Mouse (Mus musculus): Measurements from ENCODE around the gene Wrap73. TPM values are rescaled to one million over a fixed set of nuclear protein-coding genes. Genes with fewer than 3 reads are reported as not detected.

Gene Wrap73
- polyA plus RNA-seq, 1 experiment from 2014 or later = 28.5 TPM

GRCm38 (mm10) chr4:154159002-154159401 lies 16.8 kb downstream of the Wrap73 start:
- peak; percentile 96 for TF ChIP-seq CTCF (IDR thresholded peaks at IDR 0.05; ENCODE audit: low read depth)
- H3K4me3 ChIP-seq (replicated peaks; ENCODE audit: low read depth, low read length) = no peak overlapping the region
- 0 out of 2 replicates have a peak, but pooled peaks have one; percentile 14 for ATAC-seq (replicated peaks; ENCODE audit: low FRiP score, low read depth)
- H3K27ac ChIP-seq = no peak overlapping the region
- H3K27me3 ChIP-seq (ENCODE audit: insufficient read depth, low read length) = no peaks in the 10 kb centered on the region
- H3K9ac ChIP-seq (ENCODE audit: low read depth, low read length) = no peak overlapping the region
- 22% methylated on average over 6 of the region's 6 CpGs for WGBS
- peaks cover 16% of the 10 kb centered on the region for H3K36me3 ChIP-seq (ENCODE audit: insufficient read depth, low read length)
- peak overlapping the region; percentile 86 for H3K4me2 ChIP-seq (ENCODE audit: low read length)
- DNase-seq (ENCODE audit: low spot score) = peak; percentile 86
- H3K9me3 ChIP-seq (replicated peaks; ENCODE audit: low read length) = no peaks in the 10 kb centered on the region
- peaks cover 15% of the 10 kb centered on the region; the same call in 1 of the 2 replicates for H3K4me1 ChIP-seq (replicated peaks; ENCODE audit: insufficient read depth, low read length)

- Histone ChIP-seq H3K9me3 (replicated peaks; ENCODE audit: low read length) (no peaks in the 10 kb centered on the region), H3K36me3 (ENCODE audit: insufficient read depth, low read length) (peaks cover 16% of the 10 kb centered on the region), H3K27ac (peak overlapping the region; percentile 91), H3K4me3 (replicated peaks; ENCODE audit: low read depth, low read length) (peak overlapping the region; percentile 93), H3K4me2 (ENCODE audit: low read length) (peak overlapping the region; percentile 86), H3K9ac (ENCODE audit: low read depth, low read length) (peak overlapping the region; percentile 90), H3K27me3 (ENCODE audit: insufficient read depth, low read length) (no peaks in the 10 kb centered on the region), H3K4me1 (replicated peaks; ENCODE audit: insufficient read depth, low read length) (peaks cover 15% of the 10 kb centered on the region; the same call in 1 of the 2 replicates)
- ATAC-seq (replicated peaks; ENCODE audit: low FRiP score, low read depth) (peak; percentile 63), DNase-seq (ENCODE audit: low spot score) (peak; percentile 48)
- TF ChIP-seq CTCF (IDR thresholded peaks at IDR 0.05; ENCODE audit: low read depth) = no peak
- 1% methylated on average over 45 of the region's 47 CpGs for WGBS
These were observed 17.9 kb downstream of the Wrap73 start for GRCm38 (mm10) chr4:154159961-154160537.

- peak within 1 kb of the TSS; percentile 86 for H3K4me2 ChIP-seq (ENCODE audit: low read length)
- peak; percentile 99 for DNase-seq (ENCODE audit: low spot score)
- no peak for TF ChIP-seq CTCF (IDR thresholded peaks at IDR 0.05; ENCODE audit: low read depth)
- peaks cover 15% of the 10 kb centered on the region; the same call in 1 of the 2 replicates for H3K4me1 ChIP-seq (replicated peaks; ENCODE audit: insufficient read depth, low read length)
- ATAC-seq (replicated peaks; ENCODE audit: low FRiP score, low read depth) = peak; percentile 96
- no peaks in the 10 kb centered on the region for H3K27me3 ChIP-seq (ENCODE audit: insufficient read depth, low read length)
- H3K27ac ChIP-seq = peak within 1 kb of the TSS; percentile 91
- no peaks in the 10 kb centered on the region for H3K9me3 ChIP-seq (replicated peaks; ENCODE audit: low read length)
- peak within 1 kb of the TSS; percentile 90 for H3K9ac ChIP-seq (ENCODE audit: low read depth, low read length)
- under 1% methylated on average over 67 of the region's 75 CpGs for WGBS
- peak within 1 kb of the TSS; percentile 93 for H3K4me3 ChIP-seq (replicated peaks; ENCODE audit: low read depth, low read length)
- peaks cover 16% of the 10 kb centered on the region for H3K36me3 ChIP-seq (ENCODE audit: insufficient read depth, low read length)
These were observed 18.6 kb downstream of the Wrap73 start, which contains the start of gene Tprgl for GRCm38 (mm10) chr4:154160538-154161390. TSS of gene Tprgl (minus strand) at chr4:154160666.

- WGBS = 8% methylated on average over 7 of the region's 7 CpGs
- no peak overlapping the region for H3K9ac ChIP-seq (ENCODE audit: low read depth, low read length)
- no peak overlapping the region for H3K27ac ChIP-seq
- no peak for ATAC-seq (replicated peaks; ENCODE audit: low FRiP score, low read depth)
- H3K27me3 ChIP-seq (ENCODE audit: insufficient read depth, low read length) = no peaks in the 10 kb centered on the region
- H3K9me3 ChIP-seq (replicated peaks; ENCODE audit: low read length) = no peaks in the 10 kb centered on the region
- TF ChIP-seq CTCF (IDR thresholded peaks at IDR 0.05; ENCODE audit: low read depth) = peak; percentile 91
- H3K4me3 ChIP-seq (replicated peaks; ENCODE audit: low read depth, low read length) = no peak overlapping the region
- H3K36me3 ChIP-seq (ENCODE audit: insufficient read depth, low read length) = peaks cover under 1% of the 10 kb centered on the region
- DNase-seq (ENCODE audit: low spot score) = peak; percentile 73
- H3K4me2 ChIP-seq (ENCODE audit: low read length) = no peak overlapping the region
- peaks cover 15% of the 10 kb centered on the region; the same call in 1 of the 2 replicates for H3K4me1 ChIP-seq (replicated peaks; ENCODE audit: insufficient read depth, low read length)
These were observed 21.1 kb downstream of the Wrap73 start for GRCm38 (mm10) chr4:154163296-154163695.

- peak; percentile 80 for TF ChIP-seq CTCF (IDR thresholded peaks at IDR 0.05; ENCODE audit: low read depth)
- no peak overlapping the region for H3K27ac ChIP-seq
- no peak overlapping the region for H3K4me3 ChIP-seq (replicated peaks; ENCODE audit: low read depth, low read length)
- no peak overlapping the region for H3K9ac ChIP-seq (ENCODE audit: low read depth, low read length)
- WGBS = 27% methylated on average over 5 of the region's 5 CpGs
- no peaks in the 10 kb centered on the region for H3K9me3 ChIP-seq (replicated peaks; ENCODE audit: low read length)
- peaks cover 33% of the 10 kb centered on the region for H3K27me3 ChIP-seq (ENCODE audit: insufficient read depth, low read length)
- H3K4me2 ChIP-seq (ENCODE audit: low read length) = no peak overlapping the region
- H3K36me3 ChIP-seq (ENCODE audit: insufficient read depth, low read length) = no peaks in the 10 kb centered on the region
- ATAC-seq (replicated peaks; ENCODE audit: low FRiP score, low read depth) (no peak), DNase-seq (ENCODE audit: low spot score) (peak; percentile 62)
- peaks cover 14% of the 10 kb centered on the region; the same call in 1 of the 2 replicates for H3K4me1 ChIP-seq (replicated peaks; ENCODE audit: insufficient read depth, low read length)
These were observed 24.9 kb downstream of the Wrap73 start for GRCm38 (mm10) chr4:154167053-154167452.

- Histone ChIP-seq H3K36me3 (ENCODE audit: insufficient read depth, low read length) (no peaks in the 10 kb centered on the region), H3K4me1 (replicated peaks; ENCODE audit: insufficient read depth, low read length) (peaks cover 14% of the 10 kb centered on the region; the same call in 1 of the 2 replicates), H3K27me3 (ENCODE audit: insufficient read depth, low read length) (peaks cover 40% of the 10 kb centered on the region), H3K4me3 (replicated peaks; ENCODE audit: low read depth, low read length) (peak overlapping the region; percentile 43), H3K9me3 (replicated peaks; ENCODE audit: low read length) (no peaks in the 10 kb centered on the region), H3K9ac (ENCODE audit: low read depth, low read length) (0 out of 2 replicates have a peak overlapping the region, but pooled peaks have one; percentile 37), H3K4me2 (ENCODE audit: low read length) (peak overlapping the region; percentile 67), H3K27ac (no peak overlapping the region)
- WGBS = 3% methylated on average over 15 of the region's 15 CpGs
- no peak for TF ChIP-seq CTCF (IDR thresholded peaks at IDR 0.05; ENCODE audit: low read depth)
- no peak for DNase-seq (ENCODE audit: low spot score)
- 0 out of 2 replicates have a peak, but pooled peaks have one; percentile 11 for ATAC-seq (replicated peaks; ENCODE audit: low FRiP score, low read depth)
These were observed 27.8 kb downstream of the Wrap73 start for GRCm38 (mm10) chr4:154170021-154170420.

Measured in kidney, postnatal 0 days (tissue).